Mouse (Mus musculus): ENCODE data around the gene Gse1. TPM values are rescaled to one million over a fixed set of nuclear protein-coding genes. Genes with fewer than 3 reads are reported as not detected.
A peak's percentile ranks its signal among the peaks of the same experiment; 100 is the strongest.

The Gse1 gene
- polyA plus RNA-seq, 1 experiment from 2014 or later, result 10.0 TPM

DNA sequence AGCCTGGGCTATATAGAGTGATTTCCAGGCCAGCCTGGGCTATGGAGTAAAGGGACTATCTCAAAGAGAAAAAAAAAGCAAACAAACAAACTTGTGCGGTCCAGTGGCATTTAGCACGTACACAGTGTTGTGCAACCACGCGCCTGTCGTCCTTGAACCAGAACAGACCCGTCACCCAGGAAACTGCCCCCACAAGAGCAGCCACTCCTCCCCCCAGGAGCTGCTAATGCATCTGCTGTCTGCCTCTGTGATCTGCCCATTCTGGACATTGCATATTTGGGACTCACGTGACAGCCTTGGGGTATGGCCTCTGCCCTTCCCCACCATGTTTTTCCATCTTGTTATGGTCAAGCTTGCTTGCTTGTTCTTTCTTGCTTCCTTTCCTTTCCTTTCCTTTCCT, 301.0 kb downstream of the Gse1 start:
- Histone ChIP-seq H3K4me2 (no peak overlapping the region), H3K36me3 (no peaks in the 10 kb centered on the region), H3K27me3 (peaks cover 11% of the 10 kb centered on the region; the same call in 1 of the 2 replicates), H3K9me3 (replicated peaks) (no peaks in the 10 kb centered on the region), H3K4me3 (replicated peaks) (no peak overlapping the region), H3K27ac (0 out of 2 replicates have a peak overlapping the region, but pooled peaks have one; percentile 27), H3K4me1 (peaks cover 82% of the 10 kb centered on the region), H3K9ac (no peak overlapping the region)
- no peak for ATAC-seq (replicated peaks; ENCODE audit: low FRiP score)
- 36% methylated on average over 7 of the region's 7 CpGs for WGBS

DNA sequence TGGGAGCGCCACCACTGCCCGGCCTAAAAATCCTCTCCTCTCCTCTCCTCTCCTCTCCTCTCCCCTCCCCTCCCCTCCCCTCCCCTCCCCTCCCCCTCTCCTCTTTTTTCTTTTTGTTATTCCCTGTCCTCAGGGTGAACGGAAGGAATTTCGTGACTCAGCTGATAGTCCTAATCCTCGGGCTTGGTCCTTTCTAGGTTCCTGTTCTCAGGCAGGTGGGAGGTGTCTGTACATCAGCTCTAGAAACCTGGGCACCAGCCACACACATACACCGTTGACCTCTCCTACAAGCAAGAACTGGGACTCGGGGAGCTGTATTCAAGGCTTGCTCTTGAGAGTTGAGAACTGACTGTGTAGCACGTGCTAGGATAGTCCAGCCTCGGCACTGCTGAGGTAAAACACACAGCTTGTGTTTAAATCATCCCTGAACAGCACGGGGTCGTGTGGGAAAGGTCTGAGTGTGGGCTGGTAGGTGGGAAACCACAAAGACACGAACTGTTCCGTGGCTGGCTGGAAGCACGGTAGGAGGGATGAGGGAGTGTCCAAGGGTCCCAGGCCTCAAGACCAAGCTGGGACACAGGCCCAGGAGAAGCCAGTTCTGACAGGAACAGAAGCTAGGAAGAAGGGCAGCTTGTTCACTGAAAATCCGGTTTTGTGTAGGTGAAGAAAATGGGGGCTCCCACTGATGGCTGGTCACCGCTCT, 302.8 kb downstream of the Gse1 start:
- Histone ChIP-seq H3K9me3 (replicated peaks) (no peaks in the 10 kb centered on the region), H3K9ac (no peak overlapping the region), H3K4me2 (no peak overlapping the region), H3K4me3 (replicated peaks) (no peak overlapping the region), H3K27me3 (peaks cover 13% of the 10 kb centered on the region; the same call in 1 of the 2 replicates), H3K4me1 (peaks cover 85% of the 10 kb centered on the region), H3K36me3 (no peaks in the 10 kb centered on the region), H3K27ac (peak overlapping the region; percentile 10; the same call in 1 of the 2 replicates)
- whole genome bisulfite sequencing, result 58% methylated on average over 16 of the region's 16 CpGs
- no peak for ATAC-seq (replicated peaks; ENCODE audit: low FRiP score)

DNA sequence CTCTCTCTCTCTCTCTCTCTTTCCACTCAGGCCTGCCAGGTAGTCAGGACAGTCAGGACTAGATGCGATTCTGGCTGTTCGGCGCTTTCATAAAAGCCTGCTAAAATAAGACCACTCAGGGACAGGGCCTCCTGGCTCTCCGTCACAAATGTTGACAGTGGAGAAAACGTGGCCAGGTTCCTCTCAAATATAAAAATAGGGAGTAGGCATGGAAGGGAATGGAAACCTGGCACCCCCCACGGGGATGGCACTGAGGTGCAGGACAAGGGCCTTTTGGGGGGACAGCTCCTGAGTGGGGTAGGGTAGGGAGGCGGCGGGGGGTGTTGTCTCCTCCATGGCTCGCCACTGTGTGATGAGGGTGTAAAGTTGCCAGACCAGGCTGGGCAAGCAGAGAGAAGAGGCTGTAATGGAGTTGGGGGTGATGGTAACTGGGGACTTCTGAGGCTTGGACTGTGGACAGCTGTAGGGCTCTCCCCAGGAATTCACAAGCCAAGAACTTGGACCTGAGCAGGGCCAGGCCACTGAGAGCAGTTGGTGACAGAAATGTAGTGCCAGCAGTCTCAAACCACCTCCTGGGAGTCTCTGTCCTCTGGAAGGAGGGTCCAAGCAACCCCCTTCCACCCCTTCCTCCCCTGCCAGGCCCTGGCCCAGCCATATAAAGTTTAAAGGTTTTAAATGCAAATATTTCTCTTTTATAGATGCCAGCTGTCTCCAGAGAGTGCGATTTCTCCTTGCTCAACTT, 303.7 kb downstream of the Gse1 start:
- Histone ChIP-seq H3K4me2 (peak overlapping the region; percentile 44), H3K27ac (peak overlapping the region; percentile 61), H3K9ac (no peak overlapping the region), H3K4me3 (replicated peaks) (no peak overlapping the region), H3K36me3 (no peaks in the 10 kb centered on the region), H3K4me1 (peaks cover 85% of the 10 kb centered on the region), H3K27me3 (peaks cover 13% of the 10 kb centered on the region; the same call in 1 of the 2 replicates), H3K9me3 (replicated peaks) (no peaks in the 10 kb centered on the region)
- no peak for ATAC-seq (replicated peaks; ENCODE audit: low FRiP score)
- 49% methylated on average over 10 of the region's 10 CpGs for WGBS

DNA sequence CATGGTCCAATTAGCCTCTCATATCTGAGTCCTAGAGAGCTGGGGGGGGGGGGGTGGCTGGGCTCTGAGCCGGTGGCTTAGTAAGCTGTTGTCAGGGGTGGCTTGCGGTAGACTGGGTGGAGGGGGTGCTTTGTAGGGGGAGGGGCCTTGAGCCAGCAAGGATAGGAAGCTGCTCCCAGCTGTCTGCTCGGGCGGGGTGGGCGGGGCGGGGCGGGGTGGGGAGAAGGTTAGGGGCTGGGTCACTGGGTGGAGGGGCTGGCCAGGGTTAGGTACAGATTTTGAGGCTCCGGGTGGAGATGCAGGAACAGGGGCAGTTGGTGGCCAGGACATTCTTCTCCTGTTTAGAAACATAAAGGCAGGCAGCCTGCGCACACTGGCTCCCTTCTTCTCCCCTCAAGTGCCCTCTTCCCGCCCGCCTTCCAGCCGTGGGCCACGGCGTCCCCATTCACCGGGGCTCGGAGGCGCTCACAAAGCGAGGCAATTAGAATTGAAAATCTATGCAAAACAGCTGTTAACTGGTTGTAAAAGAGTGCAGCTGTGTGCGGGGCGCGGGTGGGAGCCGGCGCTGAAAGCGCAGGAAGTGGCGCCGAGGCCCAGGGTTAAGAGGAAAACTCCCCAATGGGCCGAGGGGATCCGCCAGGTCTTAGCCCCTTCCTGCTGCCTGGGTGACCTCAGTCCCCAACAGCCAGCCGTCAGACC, 304.4 kb downstream of the Gse1 start:
- Histone ChIP-seq H3K9ac (no peak overlapping the region; the same call in 1 of the 2 replicates), H3K9me3 (replicated peaks) (no peaks in the 10 kb centered on the region), H3K4me1 (peaks cover 85% of the 10 kb centered on the region), H3K4me2 (peak overlapping the region; percentile 44), H3K27me3 (peaks cover 13% of the 10 kb centered on the region; the same call in 1 of the 2 replicates), H3K4me3 (replicated peaks) (no peak overlapping the region; the same call in 1 of the 2 replicates), H3K27ac (peak overlapping the region; percentile 74), H3K36me3 (no peaks in the 10 kb centered on the region)
- 5% methylated on average over 29 of the region's 29 CpGs for WGBS
- ATAC-seq (replicated peaks; ENCODE audit: low FRiP score), result no peak

DNA sequence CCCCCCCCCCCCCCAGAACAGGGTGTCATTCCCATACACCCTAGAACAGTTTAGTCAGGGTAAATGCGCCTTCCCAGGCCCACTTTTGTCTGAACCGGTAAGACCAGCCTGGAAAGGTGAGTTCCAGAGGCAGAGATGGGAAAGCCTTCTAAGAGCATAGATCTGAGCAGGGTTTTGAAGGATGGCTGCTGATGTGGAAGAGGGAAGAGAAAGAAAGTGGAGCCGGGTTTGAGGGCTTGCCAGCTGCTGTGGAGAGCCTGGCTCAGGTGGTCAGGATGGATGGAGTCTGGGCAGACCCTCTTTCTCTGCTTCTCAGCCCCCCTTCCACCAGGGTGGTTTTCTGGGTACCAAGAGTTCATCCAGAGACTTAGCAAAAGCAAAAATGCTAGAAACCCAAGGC, 305.1 kb downstream of the Gse1 start:
- no peak overlapping the region; the same call in 1 of the 2 replicates for H3K9ac ChIP-seq
- no peaks in the 10 kb centered on the region for H3K36me3 ChIP-seq
- H3K27me3 ChIP-seq, result peaks cover 13% of the 10 kb centered on the region; the same call in 1 of the 2 replicates
- peak overlapping the region; percentile 44; the same call in 1 of the 2 replicates for H3K4me2 ChIP-seq
- WGBS, result 47% methylated on average over 3 of the region's 3 CpGs
- no peak for ATAC-seq (replicated peaks; ENCODE audit: low FRiP score)
- no peaks in the 10 kb centered on the region for H3K9me3 ChIP-seq (replicated peaks)
- H3K27ac ChIP-seq, result peak overlapping the region; percentile 74
- H3K4me1 ChIP-seq, result peaks cover 85% of the 10 kb centered on the region
- no peak overlapping the region; the same call in 1 of the 2 replicates for H3K4me3 ChIP-seq (replicated peaks)

DNA sequence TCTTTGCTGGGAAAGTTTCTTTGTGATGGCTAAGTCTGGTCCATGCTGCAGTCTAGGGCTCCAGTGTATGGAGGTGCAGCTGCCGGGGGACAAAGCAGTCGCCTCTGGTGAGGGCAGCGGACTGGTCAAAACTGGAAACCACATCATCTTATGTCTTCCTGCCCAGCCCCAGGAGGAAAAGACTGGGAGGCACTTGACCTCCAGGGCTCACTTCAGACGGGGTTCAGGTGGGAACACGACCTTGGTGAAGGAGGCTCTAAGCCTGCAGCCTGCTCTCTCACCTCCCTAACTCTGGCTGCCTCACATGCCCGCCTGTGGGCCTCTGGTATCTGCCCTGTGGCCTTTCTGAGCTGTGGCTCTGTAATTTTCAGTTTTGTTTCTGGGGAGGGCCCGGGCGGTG, 305.8 kb downstream of the Gse1 start:
- no peak overlapping the region for H3K27ac ChIP-seq
- no peak overlapping the region for H3K4me2 ChIP-seq
- H3K9me3 ChIP-seq (replicated peaks), result no peaks in the 10 kb centered on the region
- H3K4me3 ChIP-seq (replicated peaks), result no peak overlapping the region
- H3K36me3 ChIP-seq, result no peaks in the 10 kb centered on the region
- H3K27me3 ChIP-seq, result peaks cover 13% of the 10 kb centered on the region; the same call in 1 of the 2 replicates
- no peak for ATAC-seq (replicated peaks; ENCODE audit: low FRiP score)
- H3K4me1 ChIP-seq, result peaks cover 85% of the 10 kb centered on the region
- WGBS, result 41% methylated on average over 8 of the region's 8 CpGs
- H3K9ac ChIP-seq, result no peak overlapping the region

DNA sequence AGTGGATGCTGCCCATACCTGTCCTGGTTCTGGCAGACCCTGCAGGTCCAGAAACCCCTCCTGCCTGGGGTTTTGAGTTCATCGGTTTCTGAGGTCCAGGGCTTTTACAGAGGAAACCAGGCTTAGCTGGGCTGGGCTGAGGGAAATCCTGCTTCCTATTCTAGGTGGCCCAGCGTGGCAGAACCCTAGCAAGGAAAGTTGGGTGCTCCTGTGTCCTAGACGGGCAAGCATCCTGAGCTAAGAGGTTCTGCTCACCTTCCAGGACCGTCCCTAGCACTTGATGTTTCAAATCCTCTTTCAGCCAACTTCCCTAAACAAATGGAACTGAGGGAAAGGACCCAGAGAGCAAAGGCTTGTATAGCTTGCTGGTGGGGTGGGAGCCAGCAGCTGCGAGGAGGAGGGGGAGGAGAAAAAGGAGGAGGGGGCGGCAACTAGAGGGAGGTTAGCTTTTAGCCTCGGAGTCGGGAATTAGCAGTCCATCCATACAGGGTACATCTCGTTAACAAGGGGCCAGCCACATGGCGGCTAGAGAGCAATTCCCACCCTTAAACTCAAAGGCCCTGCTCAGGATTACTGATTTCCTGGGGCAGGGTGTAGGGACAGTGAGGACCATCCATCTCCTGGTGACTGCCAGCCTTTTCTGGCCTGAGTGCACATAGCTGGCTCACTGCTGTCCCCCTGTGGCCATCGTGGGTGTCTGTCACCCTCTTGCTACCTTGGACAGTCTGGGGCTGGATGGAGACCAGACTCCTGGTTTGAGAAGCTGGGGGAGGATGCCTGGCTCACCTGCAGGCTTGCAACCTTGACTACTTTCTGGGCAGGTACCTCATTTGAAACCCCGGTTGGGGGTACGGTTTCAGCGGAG, 306.5 kb downstream of the Gse1 start:
- no peak overlapping the region for H3K9ac ChIP-seq
- H3K4me3 ChIP-seq (replicated peaks), result no peak overlapping the region
- 12% methylated on average over 14 of the region's 14 CpGs for WGBS
- peaks cover 88% of the 10 kb centered on the region for H3K4me1 ChIP-seq
- H3K36me3 ChIP-seq, result no peaks in the 10 kb centered on the region
- peak; percentile 52 for ATAC-seq (replicated peaks; ENCODE audit: low FRiP score)
- no peak overlapping the region; the same call in 1 of the 2 replicates for H3K27ac ChIP-seq
- peak overlapping the region; percentile 99 for H3K4me2 ChIP-seq
- peaks cover 13% of the 10 kb centered on the region; the same call in 1 of the 2 replicates for H3K27me3 ChIP-seq
- H3K9me3 ChIP-seq (replicated peaks), result no peaks in the 10 kb centered on the region

DNA sequence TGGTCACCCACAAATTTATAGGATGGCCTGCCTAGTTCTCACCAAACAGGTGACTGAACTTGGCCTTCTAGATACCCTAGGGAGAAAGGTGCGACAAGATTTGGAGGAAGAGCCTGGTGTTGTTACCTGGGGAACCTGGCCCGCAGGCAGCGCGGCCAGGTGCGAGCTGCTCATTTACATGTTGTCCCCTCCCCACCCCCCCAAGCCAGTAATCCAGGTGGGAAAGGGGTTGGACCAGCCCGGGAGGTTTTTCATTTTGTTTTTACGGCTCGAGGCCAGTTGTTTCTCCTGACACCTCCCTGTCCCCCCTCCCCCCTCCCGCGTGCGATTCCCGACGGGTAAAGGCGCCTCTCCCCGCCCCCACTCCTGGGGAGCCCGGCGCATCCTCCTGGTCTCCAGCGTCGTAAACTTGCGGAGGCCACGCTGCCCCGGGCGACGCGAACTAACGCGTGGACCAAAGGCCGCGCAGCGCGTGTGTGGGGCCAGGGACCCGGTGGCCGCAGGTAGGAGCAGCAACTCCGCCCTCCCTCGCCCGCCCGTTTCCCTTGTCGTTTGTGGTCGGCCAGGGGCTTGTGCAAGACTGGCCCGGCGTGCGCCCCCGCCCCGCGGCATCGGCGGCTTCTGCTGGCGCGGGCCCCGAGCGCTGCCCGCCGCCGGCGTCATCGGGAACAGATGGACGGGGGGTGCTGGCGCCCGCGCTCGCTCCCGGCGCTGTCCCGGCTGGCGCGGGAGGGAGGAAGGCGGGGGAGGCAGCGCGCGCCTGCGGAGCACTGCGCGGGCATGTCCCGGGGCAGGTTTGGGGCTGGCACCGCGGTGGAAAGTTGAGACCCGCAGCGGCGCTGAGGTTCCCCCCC, 307.4 kb downstream of the Gse1 start:
- WGBS, result under 1% methylated on average over 77 of the region's 79 CpGs

DNA sequence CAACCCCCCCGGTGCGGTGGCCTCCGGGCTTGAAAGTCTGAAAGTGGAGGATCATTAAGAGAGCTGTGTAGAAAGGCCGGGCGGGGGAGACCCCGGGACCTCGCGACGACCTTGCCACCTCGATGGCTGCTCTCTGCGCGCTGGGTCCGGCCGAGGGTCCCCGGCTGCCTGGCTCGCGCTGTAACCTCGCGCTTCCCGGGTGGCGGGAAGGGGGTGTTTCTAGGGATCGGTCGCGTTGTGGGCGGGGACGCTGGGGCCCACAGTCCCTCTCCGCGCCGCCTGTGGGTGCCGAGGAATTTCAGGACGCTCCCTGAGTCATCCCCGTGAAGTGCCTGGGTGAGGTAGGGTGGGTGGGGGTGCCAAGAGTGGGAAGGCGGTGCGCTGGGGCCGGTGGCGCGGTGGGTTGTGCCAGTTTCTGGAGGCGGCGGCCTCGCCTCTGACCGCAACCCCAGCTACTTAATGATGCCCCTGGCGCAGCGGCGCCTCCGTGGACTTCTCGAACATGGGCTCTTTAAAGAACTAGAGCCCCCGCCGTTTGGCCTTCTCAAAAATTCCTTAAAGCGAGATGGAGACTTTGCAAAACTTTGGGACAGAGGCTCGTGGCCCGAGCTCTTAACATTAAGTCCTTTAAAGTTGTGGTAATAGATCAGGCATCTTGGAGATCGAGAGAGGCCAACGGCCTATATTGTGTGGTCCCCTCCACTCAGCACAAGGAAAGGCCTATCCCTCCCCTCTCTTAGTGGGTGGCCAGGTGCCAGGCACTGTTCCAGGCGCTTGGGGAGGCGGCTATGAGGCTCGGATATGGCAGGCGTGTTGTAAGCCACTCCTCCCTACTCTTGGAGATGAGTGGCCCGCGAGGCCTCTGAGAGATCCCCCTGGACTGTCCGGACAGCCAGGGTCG, 308.3 kb downstream of the Gse1 start:
- ATAC-seq (replicated peaks; ENCODE audit: low FRiP score), result peak; percentile 33
- H3K27me3 ChIP-seq, result peaks cover 13% of the 10 kb centered on the region; the same call in 1 of the 2 replicates
- peak overlapping the region; percentile 95 for H3K27ac ChIP-seq
- H3K4me1 ChIP-seq, result peaks cover 98% of the 10 kb centered on the region
- no peaks in the 10 kb centered on the region for H3K36me3 ChIP-seq
- H3K9ac ChIP-seq, result peak overlapping the region; percentile 62
- no peaks in the 10 kb centered on the region for H3K9me3 ChIP-seq (replicated peaks)
- H3K4me2 ChIP-seq, result peak overlapping the region; percentile 99
- WGBS, result under 1% methylated on average over 57 of the region's 61 CpGs
- peak overlapping the region; percentile 66 for H3K4me3 ChIP-seq (replicated peaks)

More for the DNA sequence above, 307.4 kb downstream of the Gse1 start:
- H3K4me1 ChIP-seq, result peaks cover 97% of the 10 kb centered on the region
- peaks cover 13% of the 10 kb centered on the region; the same call in 1 of the 2 replicates for H3K27me3 ChIP-seq
- no peaks in the 10 kb centered on the region for H3K9me3 ChIP-seq (replicated peaks)
- ATAC-seq (replicated peaks; ENCODE audit: low FRiP score), result no peak
- H3K36me3 ChIP-seq, result no peaks in the 10 kb centered on the region
- peak overlapping the region; percentile 66 for H3K4me3 ChIP-seq (replicated peaks)
- H3K27ac ChIP-seq, result peak overlapping the region; percentile 95
- peak overlapping the region; percentile 62 for H3K9ac ChIP-seq
- H3K4me2 ChIP-seq, result peak overlapping the region; percentile 99
